Mouse (Mus musculus) ES-E14 (cell line): ENCODE results near the gene Coa6.

Experiments
- CHD2 ChIP-seq: IDR thresholded peaks from 2 replicates; pipeline ENCODE4 v1.6.1; 2014; ENCODE audit warnings: mild to moderate bottlenecking, low read depth, low read length, inconsistent platforms
- MAFK ChIP-seq: IDR thresholded peaks from 2 replicates; pipeline ENCODE4 v1.6.1; 2014; ENCODE audit warnings: mild to moderate bottlenecking, low read depth, low read length, inconsistent platforms; ENCODE audit not compliant: insufficient read depth
- ZC3H11A ChIP-seq: IDR thresholded peaks from 2 replicates; pipeline ENCODE4 v1.6.1; 2012; ENCODE audit warnings: low read depth, mild to moderate bottlenecking, inconsistent platforms, low read length, borderline replicate concordance
- ZNF384 ChIP-seq: IDR thresholded peaks from 2 replicates; pipeline ENCODE4 v1.6.1; 2012; ENCODE audit warnings: low read depth, low read length, inconsistent platforms

DNA sequence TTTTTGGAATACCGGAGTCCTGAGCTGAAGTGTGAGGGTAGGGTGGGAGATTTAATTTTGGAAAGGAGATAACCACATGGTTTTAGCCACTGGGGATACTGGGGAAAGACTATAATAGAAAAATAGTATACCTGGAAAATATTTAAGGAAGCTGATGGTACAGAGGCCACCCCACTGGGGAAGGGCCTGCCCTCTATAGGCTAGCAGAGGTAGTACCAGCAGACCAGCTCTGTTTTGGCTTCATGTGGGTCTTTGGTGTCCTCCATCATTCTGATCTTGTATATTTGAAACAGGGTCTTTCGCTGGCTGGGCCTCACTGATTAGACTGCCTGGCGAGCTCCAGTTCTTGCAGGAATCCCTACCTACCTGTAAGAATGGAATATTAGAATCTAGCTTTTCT, 24.0 kb upstream of the Coa6 start:
- no peak for TF ChIP-seq CHD2
- TF ChIP-seq ZNF384, result no peak
- TF ChIP-seq MAFK, result no peak
- no peak for TF ChIP-seq ZC3H11A
